Mouse (Mus musculus) ZHBTc4 (cell line): ENCODE results near the gene Il4ra.

ENCODE experiments used
- DNase-seq: peaks from one replicate; pipeline ENCODE4 v3.0.0-alpha.2; 2011; ENCODE audit warnings: low read depth, low spot score

Gene Il4ra

DNA sequence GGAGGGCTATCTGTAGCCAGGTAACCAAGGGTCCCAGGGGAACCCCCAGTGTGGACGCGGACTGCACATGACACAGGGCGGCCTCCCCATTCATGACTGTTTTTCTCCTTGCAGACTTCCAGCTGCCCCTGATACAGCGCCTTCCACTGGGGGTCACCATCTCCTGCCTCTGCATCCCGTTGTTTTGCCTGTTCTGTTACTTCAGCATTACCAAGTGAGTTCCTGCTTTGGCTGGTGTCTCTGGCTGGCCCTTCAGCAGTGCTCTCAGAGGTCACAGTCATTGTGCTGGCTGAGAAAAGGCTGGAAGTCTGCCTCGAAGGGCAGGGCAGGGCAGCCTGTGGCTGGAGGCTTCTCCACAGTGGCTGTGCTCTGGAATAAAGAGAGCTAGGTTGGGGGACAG, 20.8 kb downstream of the Il4ra start:
- no peak for DNase-seq

DNA sequence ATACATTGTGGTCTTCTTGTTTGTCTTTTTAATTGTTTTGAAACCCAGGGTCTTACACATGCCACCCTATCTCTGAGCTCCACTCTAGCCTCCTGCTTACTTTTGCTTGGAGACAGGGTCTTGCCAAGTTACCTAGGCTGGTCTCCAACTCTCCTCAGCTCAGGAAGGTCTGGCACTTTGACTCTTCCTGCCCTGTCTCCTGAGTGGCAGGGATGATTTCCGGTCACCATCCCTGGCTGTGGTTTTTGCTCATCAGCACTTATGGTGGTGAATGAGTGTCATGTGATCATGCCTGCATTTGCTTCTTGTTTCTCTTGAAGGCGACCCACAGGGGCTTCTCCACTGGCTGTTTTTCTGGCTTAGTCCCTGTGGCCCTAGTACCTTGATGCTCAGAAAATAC, 21.9 kb downstream of the Il4ra start:
- no peak for DNase-seq

DNA sequence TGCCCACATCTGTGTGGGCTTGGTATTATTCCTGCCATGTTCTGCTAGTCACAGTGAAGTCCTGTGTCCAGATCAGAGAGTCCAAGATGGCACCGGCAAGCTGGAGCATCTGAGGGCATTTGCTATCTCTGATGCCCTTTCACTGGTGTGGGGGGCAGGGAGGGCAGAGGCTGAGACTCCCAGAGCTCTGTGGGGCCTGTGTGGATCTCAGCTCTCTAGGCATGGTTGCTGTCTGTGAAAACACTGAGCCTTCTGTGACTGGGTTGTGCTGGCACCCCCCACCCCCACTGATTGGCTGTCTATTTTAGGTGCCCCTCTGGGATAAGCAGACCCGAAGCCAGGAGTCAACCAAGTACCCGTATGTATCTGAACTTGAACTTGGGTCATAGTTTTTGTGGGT, 22.9 kb downstream of the Il4ra start:
- no peak for DNase-seq

DNA sequence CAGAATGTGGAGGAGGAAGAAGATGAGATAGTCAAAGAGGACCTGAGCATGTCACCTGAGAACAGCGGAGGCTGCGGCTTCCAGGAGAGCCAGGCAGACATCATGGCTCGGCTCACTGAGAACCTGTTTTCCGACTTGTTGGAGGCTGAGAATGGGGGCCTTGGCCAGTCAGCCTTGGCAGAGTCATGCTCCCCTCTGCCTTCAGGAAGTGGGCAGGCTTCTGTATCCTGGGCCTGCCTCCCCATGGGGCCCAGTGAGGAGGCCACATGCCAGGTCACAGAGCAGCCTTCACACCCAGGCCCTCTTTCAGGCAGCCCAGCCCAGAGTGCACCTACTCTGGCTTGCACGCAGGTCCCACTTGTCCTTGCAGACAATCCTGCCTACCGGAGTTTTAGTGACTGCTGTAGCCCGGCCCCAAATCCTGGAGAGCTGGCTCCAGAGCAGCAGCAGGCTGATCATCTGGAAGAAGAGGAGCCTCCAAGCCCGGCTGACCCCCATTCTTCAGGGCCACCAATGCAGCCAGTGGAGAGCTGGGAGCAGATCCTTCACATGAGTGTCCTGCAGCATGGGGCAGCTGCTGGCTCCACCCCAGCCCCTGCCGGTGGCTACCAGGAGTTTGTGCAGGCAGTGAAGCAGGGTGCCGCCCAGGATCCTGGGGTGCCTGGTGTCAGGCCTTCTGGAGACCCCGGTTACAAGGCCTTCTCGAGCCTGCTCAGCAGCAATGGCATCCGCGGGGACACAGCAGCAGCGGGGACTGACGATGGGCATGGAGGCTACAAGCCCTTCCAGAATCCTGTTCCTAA, 24.0 kb downstream of the Il4ra start:
- no peak for DNase-seq

DNA sequence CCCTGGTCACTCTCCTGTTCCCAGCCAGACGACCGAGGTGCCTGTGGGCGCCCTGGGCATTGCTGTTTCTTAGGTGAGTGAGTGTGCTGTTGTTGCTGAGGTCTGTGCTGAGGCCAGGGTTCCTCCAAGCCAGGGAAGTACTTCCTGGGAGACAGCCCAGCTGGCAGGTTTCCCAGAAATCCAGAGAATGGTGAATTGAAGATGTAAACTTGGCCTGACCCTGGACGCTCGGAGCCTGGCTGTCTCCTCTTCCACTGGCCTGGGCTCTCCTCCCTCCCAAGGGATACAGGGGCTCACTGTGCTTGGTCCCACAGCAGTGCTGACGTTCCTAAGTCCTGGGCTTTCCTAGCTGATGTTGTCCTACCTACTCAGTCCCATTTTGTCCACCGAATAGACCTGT, 25.1 kb downstream of the Il4ra start:
- DNase-seq: no peak

DNA sequence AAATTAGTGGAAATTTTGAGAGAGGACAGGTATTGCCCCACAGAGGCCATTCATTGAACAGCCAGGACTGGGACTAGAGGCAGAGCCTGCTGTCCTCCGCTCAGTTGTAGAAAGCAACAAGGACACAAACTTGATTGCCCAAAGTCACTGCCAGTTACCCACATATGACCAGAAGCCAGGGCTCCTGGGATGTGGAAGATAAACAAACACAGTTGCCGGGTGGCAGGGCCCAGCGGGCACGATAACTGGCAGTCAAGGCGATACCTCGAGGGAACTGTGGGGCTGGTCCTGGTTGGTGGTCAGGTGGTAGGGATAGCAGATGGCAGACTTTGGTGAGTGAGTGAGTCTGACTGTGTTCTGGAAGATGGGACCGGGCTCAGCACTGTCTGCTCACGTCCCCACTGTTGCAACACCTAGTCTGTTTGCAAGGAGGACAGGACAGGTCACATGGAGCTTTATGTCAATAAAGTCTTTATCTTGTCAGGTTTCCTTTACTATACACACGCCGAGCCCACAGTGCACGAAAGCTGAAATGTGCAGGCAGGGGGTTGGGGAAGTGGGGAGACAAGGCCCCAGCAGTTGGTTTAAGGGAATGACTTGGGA, 25.7 kb downstream of the Il4ra start:
- DNase-seq: no peak

DNA sequence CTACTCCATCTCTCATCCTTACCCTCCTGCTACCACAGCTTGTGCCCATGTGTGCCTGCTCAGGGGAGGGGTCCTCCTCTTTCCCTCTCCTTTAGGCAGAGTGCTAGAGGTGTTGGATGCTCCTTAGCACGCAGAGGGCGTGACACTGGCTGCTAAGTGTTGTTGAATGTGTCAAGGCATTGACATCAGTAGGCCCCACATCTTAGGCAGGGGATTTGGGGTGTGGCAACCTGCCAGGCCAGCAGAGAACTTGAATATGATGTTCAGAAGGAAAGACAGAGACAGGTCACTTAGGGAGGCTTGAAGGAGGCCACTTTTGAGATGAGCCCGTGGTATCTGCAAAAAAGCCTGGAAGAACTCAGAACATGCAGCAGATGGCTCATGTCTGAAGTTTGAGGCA, 26.2 kb downstream of the Il4ra start:
- DNase-seq: no peak

DNA sequence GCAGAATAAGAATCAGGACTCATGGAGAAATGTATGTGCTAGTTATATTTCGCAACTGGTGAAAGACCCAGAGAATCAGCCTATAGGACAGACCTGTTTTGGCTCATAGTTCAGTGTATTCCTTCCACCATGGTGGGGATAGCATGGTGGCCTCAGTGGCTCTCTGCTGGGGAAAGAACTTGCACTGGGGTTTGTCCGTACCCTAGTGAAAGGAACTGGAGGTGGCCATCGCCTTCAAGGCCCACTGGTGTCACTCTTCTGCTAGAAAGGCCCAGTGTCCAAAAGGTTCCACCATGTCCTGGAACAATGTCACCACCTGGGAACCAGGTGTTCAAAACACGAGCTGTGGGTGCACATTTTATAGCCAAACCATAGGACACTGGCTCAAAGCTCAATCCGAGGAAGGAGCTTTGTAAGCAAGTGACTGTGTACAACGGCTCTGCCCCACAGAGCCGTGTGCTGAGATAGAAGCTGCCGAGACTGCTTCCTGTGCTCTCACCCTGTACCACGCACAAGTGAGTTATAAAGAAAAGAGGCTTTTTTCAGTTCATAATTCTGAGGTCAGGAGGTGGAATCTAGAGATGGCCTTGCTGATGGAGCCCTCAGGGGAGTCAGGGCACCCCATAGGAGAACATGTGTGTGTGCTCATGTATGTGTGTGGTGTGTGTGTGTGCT, 27.8 kb downstream of the Il4ra start:
- DNase-seq: no peak

DNA sequence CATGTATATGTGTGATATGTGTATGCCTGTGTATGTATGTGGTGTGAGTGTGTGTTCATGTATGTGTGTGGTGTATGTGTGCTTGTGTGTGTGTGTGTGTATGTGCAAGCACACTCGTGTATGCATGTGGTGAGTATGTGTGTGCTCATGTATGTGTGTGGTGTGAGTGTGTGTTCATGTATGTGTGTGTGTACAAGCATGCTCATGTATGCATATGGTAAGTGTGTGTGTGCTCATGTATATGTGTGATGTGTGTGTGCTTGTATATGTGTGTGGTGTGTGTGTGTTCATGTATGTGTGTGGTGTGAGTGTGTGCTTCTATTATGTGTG, 28.3 kb downstream of the Il4ra start:
- no peak for DNase-seq

DNA sequence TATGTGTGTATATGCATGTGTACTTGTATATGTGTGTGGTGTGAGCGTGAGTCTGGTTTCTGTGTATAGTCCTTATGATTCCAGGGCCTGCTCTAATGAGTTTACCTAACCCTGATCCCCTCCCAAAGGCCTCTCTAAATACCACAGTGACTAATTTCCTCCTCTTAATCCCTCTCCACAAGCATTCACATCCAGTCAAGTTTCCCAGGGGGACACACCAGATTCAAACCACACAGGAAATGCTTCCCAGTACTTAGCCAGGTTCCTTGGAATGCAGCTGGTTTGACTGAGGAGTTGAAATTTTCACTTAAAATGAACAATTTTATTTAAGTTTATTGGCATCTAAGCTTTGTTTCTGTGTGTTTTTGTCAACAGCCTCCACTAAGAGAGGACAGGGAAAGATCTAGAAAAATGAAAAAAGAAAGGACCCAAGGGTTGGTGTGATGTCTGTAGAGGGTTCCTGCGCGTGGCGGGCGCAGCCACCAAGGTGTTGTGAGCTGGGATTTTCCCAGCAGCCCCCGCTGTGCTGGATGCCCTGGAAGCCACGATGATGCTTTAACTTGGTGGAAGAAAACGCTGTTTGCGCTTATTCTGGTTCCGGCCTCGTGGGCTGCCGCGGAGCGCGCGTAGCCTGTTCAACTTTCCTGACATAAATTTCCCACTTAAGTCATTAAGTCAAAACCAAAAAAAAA, 28.9 kb downstream of the Il4ra start:
- DNase-seq: peak; percentile 25

DNA sequence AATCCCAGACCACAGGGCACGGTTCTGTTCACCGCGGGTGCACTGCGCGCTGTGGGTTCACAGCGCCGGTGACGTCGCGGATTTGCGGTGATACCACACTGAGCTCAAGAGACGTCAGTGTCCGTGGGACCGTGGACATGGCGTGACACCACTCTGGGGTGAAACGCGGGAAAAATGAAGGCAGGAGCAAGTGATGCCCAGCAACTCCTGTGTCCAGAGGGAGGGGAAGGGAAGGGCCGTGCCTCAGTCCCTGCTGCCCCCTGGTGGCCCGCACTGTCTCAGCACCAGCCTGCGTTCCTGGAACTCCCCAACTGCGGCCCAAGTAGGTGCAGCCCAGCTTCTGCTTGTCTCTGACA, 29.4 kb downstream of the Il4ra start:
- peak; percentile 85 for DNase-seq

DNA sequence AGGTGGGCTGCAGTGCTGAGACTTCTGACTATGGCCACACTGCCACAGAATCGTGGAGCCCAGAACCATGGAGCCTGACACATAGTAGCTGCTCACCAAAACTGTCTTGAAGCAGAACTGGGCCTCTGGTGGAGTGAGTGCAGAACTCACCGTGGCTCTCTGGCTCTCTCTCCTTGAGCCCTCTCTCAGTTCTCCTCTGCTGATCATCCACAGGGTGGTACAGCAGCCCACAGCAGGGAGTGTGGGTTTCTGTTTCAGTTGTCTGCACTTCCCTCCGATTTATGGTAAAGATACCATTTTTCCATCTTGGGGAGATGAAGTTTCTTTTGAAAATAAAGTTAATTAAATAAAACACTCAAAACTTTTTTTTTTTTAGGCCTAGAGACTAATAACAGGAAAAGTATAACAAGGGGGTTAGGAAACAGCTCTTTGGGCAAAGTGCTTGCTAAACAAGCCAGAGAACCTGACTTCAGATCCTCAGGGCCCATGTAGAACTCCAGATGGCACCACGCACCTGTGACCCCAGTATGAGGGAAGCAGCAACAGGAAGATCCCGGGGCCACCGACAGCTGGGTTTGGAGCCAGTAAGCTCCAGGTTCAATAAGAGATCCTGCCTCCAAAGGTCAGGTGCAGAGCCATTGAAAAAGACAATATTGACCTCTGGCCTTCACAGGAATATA, 31.5 kb downstream of the Il4ra start:
- DNase-seq: no peak

DNA sequence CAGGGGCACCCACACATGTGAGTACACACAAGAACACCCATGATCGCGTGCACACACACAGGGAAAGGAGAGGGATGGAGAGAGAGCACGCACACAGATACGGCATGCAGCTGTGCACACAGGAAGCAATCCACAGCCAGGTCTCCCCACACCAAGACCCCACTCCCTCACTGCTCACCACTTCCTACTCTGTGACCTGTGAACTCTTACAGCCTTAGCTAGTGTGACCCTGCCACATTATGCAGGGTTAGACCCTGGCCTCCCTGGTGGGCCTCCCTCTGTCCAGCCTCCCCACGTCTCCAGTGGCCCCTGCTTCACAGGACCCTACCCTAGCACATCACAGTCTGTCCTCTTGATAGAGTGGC, 32.1 kb downstream of the Il4ra start:
- no peak for DNase-seq

DNA sequence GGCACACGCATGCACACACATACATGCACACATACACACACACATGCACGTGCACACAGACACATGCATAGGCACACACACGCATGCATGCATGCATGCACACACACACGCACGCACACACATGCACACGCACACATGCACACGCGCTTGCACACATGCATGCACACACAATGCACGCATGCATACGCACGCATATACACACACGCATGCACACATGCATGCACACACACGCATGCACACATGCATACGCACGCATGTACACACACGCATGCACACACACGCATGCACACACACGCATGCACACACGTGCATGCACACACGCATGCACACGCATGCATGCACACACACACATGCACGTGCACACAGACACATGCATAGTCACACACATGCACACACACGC, 34.4 kb downstream of the Il4ra start:
- no peak for DNase-seq

DNA sequence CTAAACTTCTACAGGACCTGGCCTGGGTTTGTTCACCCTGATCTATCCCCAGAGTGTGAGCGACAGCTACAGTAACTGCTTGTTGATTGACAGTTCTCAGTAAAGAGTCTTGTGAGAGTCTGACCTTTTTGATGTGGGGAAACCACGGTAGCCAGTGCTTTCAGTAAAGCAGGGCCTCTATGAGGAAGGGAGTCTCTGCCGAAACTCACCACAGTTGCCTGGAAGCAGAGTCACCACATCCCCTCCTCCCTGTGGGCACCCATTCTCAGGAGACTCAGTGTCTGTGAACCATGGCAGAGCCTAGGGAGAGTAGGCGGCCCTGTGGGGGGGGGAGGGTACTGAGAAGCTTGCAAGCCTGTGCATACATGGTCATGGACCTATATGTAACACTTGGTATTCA, 36.8 kb downstream of the Il4ra start:
- DNase-seq: no peak

DNA sequence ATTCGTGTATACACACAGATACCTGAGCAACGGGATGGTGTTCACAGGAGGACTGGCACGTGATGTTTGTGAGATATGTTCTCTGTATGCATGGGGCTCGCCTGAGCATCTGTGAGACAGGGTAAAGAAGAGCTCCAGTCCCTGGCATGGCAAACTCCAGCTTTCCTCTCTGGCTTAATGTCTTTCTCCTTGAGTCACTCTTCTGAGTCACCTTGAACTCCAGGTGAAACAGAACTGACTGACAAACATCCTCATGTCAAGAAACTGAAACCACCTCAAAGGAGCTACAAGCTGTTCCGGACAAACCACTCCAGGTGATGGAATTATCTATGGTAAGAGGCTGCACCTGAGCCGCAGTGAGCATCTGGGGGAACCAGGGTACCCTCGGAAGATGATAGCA, 38.0 kb downstream of the Il4ra start:
- no peak for DNase-seq

DNA sequence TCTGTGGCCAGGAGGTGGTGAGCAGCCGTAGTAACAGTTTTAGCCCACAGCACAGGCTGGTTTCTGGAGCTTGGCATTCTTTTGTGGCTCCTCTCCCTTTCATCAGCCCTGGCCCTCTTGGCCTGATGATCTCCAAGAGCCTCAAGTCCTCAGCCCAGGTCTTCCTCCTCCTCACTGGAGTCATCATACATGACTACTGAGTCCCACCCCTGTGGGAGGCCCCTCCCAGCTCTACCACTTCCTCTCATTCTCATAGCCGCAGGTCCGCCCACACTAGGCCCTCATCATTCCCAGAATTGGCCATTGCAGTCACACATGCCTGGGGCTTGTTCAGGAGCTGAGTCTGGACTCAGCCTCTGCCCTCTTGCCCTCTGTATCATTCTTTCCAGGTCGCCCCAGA, 41.9 kb downstream of the Il4ra start:
- DNase-seq: no peak

DNA sequence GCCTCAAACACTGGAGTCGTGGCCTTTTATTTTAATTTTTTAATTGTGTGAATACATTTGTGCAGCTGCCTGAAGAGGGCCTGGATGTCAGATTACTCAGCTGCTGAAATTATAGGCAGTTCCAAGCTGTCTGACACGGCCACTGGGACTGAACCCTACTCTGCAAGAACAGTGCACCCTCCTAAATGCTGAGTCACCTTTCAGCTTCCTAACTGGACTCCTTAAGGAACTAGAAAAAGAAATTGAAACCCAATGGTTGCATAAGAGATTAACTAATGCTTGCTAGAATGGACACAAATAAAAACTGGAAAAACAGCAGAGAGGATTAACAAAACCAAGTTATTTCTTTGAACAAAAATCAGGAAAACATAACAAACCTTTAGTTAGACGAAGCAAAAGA, 44.5 kb downstream of the Il4ra start:
- DNase-seq: no peak

DNA sequence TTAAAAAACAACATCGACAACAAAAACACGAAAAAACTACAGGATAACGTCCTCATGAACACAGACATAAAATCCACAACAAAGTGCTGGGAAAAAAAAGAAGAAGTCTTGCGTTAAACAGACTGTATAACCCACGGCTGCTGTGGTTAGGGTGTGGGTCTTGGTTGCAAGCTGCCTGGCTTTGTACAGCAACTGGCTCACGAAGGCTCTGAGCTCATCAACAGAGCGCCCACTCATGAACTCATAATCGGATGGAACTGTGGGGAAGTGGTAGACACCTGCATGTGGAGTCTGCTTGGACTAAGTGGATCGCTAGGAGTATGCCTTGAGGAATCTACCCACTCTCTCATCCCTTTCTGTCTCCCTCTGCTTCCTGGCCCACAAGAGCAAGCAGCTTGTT, 45.2 kb downstream of the Il4ra start:
- no peak for DNase-seq

DNA sequence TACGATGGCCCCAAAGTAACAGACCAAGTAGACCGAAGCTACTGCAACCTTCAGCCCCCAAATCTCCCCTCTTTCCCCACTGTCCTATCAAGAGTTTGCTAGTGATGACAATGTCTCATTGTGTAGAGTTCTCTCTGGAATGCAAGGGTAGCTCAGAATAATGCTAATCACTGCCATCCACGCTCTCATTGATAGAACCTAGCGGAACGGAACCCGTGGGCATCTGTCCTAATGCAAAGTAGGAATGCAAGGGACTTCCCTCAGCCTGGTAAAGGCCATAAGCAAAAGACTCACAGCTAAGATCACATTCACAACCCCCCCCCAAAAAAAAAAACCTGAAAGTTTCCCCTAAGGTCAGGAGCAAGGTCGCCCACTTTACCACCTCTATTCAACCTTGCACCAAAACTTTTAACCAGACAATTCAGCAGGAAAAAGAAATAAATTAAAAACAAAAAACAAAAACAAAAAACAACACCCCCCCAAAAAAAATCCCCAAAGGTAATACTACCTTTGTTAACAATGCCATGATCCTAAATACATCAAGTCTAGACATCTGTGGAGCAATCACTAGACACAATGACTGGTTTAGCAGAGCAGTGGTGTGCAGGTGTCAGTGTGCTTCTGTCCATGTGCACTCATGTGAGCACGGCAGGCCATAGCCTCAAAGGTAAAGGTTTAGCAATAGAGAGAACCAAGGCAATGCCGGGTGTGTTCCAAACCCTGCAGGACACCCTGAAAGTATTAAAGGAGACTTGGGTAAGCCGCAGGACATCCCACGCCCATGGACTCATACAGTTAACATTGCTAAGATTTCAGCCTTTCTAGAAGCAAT, 45.8 kb downstream of the Il4ra start:
- DNase-seq: no peak

DNA sequence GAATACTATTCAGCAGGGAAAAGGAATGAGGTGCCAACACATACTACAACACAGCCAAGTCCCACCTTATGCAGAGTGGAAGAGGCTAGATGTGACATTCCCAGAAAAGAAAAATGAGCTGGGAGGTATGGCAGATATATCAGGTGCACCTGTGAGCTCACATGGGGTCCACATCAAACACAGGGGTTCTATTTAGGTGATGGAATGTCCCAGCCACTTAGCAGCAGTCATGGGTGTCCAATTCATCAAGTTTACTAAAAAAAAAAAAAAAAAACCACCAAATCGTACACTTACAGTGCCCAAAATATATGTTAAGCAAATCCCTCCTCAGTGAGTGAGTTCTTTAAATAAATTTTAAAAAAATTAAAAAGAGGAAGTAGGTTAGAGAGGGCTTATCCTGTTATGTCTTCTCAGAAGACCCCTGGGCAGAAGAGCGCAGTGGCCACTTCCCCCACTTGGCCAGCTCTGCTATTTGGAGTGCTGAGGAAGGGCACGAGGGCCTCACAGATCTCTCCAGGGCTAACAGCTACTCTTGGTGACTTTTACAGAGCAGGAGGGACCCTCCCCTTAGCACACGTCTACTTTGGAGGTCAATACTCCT, 47.6 kb downstream of the Il4ra start:
- DNase-seq: no peak
